Mouse (Mus musculus) kidney, postnatal 14 days (tissue): ENCODE measurements around the gene Catsperg1.

Experiments
- DNase-seq: peaks from one replicate; pipeline ENCODE4 v3.0.0; 2022; ENCODE audit warnings: mixed read lengths

Gene Catsperg1

DNA sequence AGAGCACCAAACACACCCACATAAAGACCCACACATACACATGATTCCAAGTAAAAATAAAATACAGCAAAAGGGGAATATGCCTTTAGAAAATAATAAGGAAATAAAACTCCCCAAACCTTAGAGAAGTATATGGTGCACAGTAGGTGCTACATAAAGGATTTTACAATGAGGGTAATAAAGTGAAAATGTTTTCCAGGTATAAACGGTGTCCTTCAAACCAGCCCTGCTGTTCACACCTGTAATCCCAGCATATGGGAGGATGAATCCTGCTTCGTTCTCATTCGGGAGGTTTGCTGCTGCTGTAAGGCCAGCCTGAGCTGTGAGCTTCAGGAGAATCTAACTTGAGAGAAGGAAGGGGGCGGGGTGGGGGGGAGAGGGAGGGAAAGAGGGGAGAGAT lies 79.6 kb downstream of the Catsperg1 start:
- no peak for DNase-seq
